Mouse (Mus musculus) liver, adult 2 months (tissue): Measurements from ENCODE around the gene Gtpbp8.

Experiments used
- CTCF ChIP-seq: fragments of 200-500 bp; IDR thresholded peaks from 2 replicates; pipeline ENCODE4 v1.5.1; 2011; ENCODE audit warnings: low read depth, low read length, control low read depth
- POLR2A ChIP-seq: fragments of 200-500 bp; IDR thresholded peaks from 2 replicates; pipeline ENCODE4 v1.6.1; 2011; ENCODE audit warnings: low read length, control low read depth; ENCODE audit not compliant: insufficient read depth; ENCODE audit errors: extremely low read depth

DNA sequence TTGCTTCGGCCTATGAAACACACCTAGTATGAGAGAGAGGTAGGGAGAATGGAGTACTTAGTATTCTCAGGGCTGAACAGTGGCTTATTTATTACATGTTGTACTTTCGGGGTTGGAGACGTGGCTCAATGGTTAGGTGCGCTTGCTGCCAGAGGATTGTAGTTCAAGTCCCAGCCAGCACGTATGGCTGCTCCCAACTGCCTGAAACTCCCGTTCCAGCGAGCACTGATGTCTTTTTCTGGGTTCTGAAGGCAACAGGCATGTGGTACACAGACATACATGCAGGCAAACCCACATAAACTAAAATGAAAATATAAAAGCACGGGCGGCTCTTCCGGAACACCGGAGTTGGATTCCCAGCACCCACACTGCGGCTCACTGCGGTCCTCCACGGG, 695 bp downstream of the Gtpbp8 start:
- TF ChIP-seq POLR2A (no peak), CTCF (no peak)
